Mouse (Mus musculus): ENCODE measurements around the gene Nlk. TPM values are rescaled to one million over a fixed set of nuclear protein-coding genes. Genes with fewer than 3 reads are reported as not detected.

Nlk gene
- polyA plus RNA-seq, 1 experiment from 2014 or later = 30.7 TPM

GRCm38 (mm10) chr11:78557241-78557640 lies 139.9 kb downstream of the Nlk start:
- no peak for ATAC-seq
- 61% methylated on average over 8 of the region's 8 CpGs for WGBS
- H3K9ac ChIP-seq (replicated peaks) = no peak overlapping the region
- H3K27ac ChIP-seq = 0 out of 2 replicates have a peak overlapping the region, but pooled peaks have one; percentile 25
- 0 out of 2 replicates have a peak, but pooled peaks cover 2% of the 10 kb centered on the region for H3K4me1 ChIP-seq (replicated peaks)
- no peaks in the 10 kb centered on the region for H3K36me3 ChIP-seq
- no peak overlapping the region for H3K4me3 ChIP-seq (replicated peaks)
- no peak overlapping the region for H3K4me2 ChIP-seq (replicated peaks)
- no peaks in the 10 kb centered on the region for H3K27me3 ChIP-seq
- H3K9me3 ChIP-seq = no peaks in the 10 kb centered on the region

GRCm38 (mm10) chr11:78556070-78556469 lies 141.1 kb downstream of the Nlk start:
- H3K9me3 ChIP-seq = no peaks in the 10 kb centered on the region
- no peak overlapping the region for H3K27ac ChIP-seq
- no peak overlapping the region for H3K4me3 ChIP-seq (replicated peaks)
- H3K36me3 ChIP-seq = no peaks in the 10 kb centered on the region
- 83% methylated on average over 4 of the region's 4 CpGs for WGBS
- no peaks in the 10 kb centered on the region for H3K27me3 ChIP-seq
- H3K4me2 ChIP-seq (replicated peaks) = no peak overlapping the region
- no peak overlapping the region for H3K9ac ChIP-seq (replicated peaks)
- H3K4me1 ChIP-seq (replicated peaks) = peaks cover 4% of the 10 kb centered on the region; the same call in 1 of the 2 replicates
- no peak for ATAC-seq

DNA sequence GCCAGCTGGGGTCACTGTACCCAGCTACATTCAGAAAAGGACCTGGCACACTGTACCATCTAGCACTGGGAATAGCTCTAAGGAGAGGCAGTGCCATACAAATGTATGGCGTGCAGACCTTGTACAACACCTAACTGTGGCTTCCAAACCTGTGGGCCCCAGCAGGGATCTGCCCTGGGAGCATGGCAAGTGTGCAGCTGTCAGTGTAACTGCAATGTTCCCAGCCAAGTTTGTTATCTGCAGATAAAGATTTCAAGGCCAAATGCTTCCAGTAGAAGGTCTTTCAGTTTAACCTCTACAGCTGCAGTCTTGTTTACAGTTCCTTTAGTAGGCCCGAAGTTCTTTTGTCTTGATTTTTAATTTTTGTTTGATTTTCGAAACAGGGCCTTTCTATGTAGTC lies 141.6 kb downstream of the Nlk start:
- Histone ChIP-seq H3K4me2 (replicated peaks) (no peak overlapping the region), H3K36me3 (no peaks in the 10 kb centered on the region), H3K4me1 (replicated peaks) (peaks cover 5% of the 10 kb centered on the region; the same call in 1 of the 2 replicates), H3K9me3 (no peaks in the 10 kb centered on the region), H3K27me3 (no peaks in the 10 kb centered on the region), H3K27ac (no peak overlapping the region), H3K4me3 (replicated peaks) (no peak overlapping the region), H3K9ac (replicated peaks) (no peak overlapping the region)
- 86% methylated on average over 3 of the region's 3 CpGs for WGBS
- no peak for ATAC-seq

GRCm38 (mm10) chr11:78551059-78551398 lies 146.1 kb downstream of the Nlk start:
- WGBS = 34% methylated on average over 6 of the region's 6 CpGs
- Histone ChIP-seq H3K4me3 (replicated peaks) (peak overlapping the region; percentile 64), H3K9me3 (no peaks in the 10 kb centered on the region), H3K4me2 (replicated peaks) (peak overlapping the region; percentile 82), H3K27ac (peak overlapping the region; percentile 83), H3K4me1 (replicated peaks) (peaks cover 20% of the 10 kb centered on the region), H3K9ac (replicated peaks) (peak overlapping the region; percentile 60), H3K36me3 (no peaks in the 10 kb centered on the region), H3K27me3 (no peaks in the 10 kb centered on the region)
- peak; percentile 65 for ATAC-seq

GRCm38 (mm10) chr11:78550168-78551058 lies 146.8 kb downstream of the Nlk start, which contains the start of gene Tmem97:
Gene Tmem97 (minus strand): TSS chr11:78550777.
- Histone ChIP-seq H3K9ac (replicated peaks) (peak within 1 kb of the TSS; percentile 71), H3K4me1 (replicated peaks) (peaks cover 20% of the 10 kb centered on the region), H3K27me3 (no peaks in the 10 kb centered on the region), H3K36me3 (peaks cover 4% of the 10 kb centered on the region; the same call in 1 of the 2 replicates), H3K9me3 (no peaks in the 10 kb centered on the region), H3K4me3 (replicated peaks) (peak within 1 kb of the TSS; percentile 64), H3K4me2 (replicated peaks) (peak within 1 kb of the TSS; percentile 82), H3K27ac (peak within 1 kb of the TSS; percentile 83)
- ATAC-seq = peak; percentile 100
- under 1% methylated on average over 60 of the region's 60 CpGs for WGBS

DNA sequence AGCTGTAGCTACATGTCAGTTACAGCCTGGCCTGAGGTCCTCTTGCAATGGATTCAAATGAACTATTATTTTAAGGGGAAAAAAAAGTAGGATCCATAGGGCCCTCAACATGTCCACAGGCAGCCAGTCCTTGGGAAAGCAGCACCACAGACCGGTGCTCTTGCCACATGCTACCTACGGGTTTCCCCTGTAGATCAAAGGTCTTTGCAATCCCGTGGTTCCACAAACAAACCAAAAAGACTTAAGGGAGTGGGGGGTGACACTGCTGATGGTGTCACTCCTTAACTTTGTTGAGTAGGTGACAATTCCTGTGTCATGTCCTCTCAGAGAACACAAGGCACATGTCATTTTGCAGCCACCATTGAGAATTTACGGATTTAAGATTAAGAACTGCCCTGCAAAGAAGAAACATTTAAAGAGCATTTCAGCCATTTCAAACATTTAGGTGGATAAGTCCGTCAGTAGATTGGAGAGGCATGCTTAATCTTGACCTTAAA lies 147.6 kb downstream of the Nlk start:
- ATAC-seq = no peak
- H3K4me2 ChIP-seq (replicated peaks) = peak overlapping the region; percentile 82
- H3K27me3 ChIP-seq = no peaks in the 10 kb centered on the region
- H3K27ac ChIP-seq = no peak overlapping the region
- H3K9me3 ChIP-seq = no peaks in the 10 kb centered on the region
- peak overlapping the region; percentile 71 for H3K9ac ChIP-seq (replicated peaks)
- H3K36me3 ChIP-seq = peaks cover 4% of the 10 kb centered on the region; the same call in 1 of the 2 replicates
- H3K4me3 ChIP-seq (replicated peaks) = peak overlapping the region; percentile 64
- peaks cover 20% of the 10 kb centered on the region for H3K4me1 ChIP-seq (replicated peaks)
- 10% methylated on average over 5 of the region's 5 CpGs for WGBS

DNA sequence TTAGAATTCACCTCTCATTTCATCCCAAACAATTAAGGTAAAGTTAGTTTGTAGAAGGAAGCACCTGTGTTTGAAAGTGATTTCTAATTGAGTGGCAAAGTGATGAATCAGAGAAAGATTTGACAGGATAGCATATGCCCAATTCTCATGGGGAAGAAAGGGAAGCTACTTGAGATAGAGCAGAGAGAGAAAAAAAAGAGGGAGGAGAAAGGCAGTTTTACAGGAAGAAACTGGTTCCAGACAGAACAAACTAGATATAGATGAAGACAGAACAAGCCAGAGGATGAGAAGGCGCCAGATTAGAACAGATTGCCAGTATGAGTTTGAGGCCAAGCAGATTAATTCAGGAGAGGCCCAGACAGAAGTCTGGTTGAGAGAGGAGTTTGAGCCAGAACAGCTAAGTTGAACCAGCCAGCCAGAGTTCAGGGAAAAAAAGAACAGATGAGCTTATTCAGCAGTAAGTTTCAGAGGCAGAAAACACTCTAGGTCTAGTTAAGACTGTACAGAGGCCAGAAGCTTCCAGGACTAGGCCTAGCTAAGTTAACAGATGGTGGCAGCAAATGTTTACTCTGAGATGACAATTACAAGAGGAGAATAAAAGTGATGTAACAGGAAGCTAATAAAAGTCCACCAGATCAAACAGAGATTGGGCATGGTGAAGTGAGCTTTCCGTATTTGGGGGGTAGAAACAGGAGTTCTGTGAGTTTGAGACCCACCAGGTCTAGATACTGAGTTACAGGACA lies 149.3 kb downstream of the Nlk start:
- Histone ChIP-seq H3K4me1 (replicated peaks) (peaks cover 20% of the 10 kb centered on the region), H3K27me3 (no peaks in the 10 kb centered on the region), H3K4me3 (replicated peaks) (no peak overlapping the region), H3K4me2 (replicated peaks) (no peak overlapping the region), H3K9me3 (no peaks in the 10 kb centered on the region), H3K9ac (replicated peaks) (no peak overlapping the region), H3K27ac (no peak overlapping the region), H3K36me3 (peaks cover 11% of the 10 kb centered on the region)
- ATAC-seq = no peak
- 93% methylated on average over 2 of the region's 2 CpGs for WGBS

GRCm38 (mm10) chr11:78545181-78545580 lies 152.0 kb downstream of the Nlk start:
- Histone ChIP-seq H3K9ac (replicated peaks) (no peak overlapping the region), H3K4me3 (replicated peaks) (no peak overlapping the region), H3K36me3 (peaks cover 30% of the 10 kb centered on the region), H3K9me3 (no peaks in the 10 kb centered on the region), H3K27me3 (no peaks in the 10 kb centered on the region), H3K4me1 (replicated peaks) (peaks cover 17% of the 10 kb centered on the region), H3K4me2 (replicated peaks) (no peak overlapping the region), H3K27ac (no peak overlapping the region)
- 80% methylated on average over 8 of the region's 8 CpGs for WGBS
- ATAC-seq = no peak

- no peak overlapping the region for H3K4me2 ChIP-seq (replicated peaks)
- H3K9ac ChIP-seq (replicated peaks) = no peak overlapping the region
- no peaks in the 10 kb centered on the region for H3K27me3 ChIP-seq
- 97% methylated on average over 7 of the region's 7 CpGs for WGBS
- peaks cover 11% of the 10 kb centered on the region for H3K4me1 ChIP-seq (replicated peaks)
- H3K9me3 ChIP-seq = no peaks in the 10 kb centered on the region
- H3K4me3 ChIP-seq (replicated peaks) = no peak overlapping the region
- H3K36me3 ChIP-seq = peaks cover 36% of the 10 kb centered on the region
- no peak overlapping the region for H3K27ac ChIP-seq
- no peak for ATAC-seq
These were observed 152.6 kb downstream of the Nlk start for GRCm38 (mm10) chr11:78544449-78545111.

- Histone ChIP-seq H3K27ac (no peak overlapping the region), H3K4me1 (replicated peaks) (peaks cover 19% of the 10 kb centered on the region), H3K36me3 (peaks cover 45% of the 10 kb centered on the region), H3K9ac (replicated peaks) (no peak overlapping the region), H3K4me3 (replicated peaks) (no peak overlapping the region), H3K9me3 (no peaks in the 10 kb centered on the region), H3K4me2 (replicated peaks) (no peak overlapping the region), H3K27me3 (no peaks in the 10 kb centered on the region)
- ATAC-seq = no peak
- WGBS = 83% methylated on average over 3 of the region's 3 CpGs
These were observed 156.8 kb downstream of the Nlk start for GRCm38 (mm10) chr11:78540358-78540757.

DNA sequence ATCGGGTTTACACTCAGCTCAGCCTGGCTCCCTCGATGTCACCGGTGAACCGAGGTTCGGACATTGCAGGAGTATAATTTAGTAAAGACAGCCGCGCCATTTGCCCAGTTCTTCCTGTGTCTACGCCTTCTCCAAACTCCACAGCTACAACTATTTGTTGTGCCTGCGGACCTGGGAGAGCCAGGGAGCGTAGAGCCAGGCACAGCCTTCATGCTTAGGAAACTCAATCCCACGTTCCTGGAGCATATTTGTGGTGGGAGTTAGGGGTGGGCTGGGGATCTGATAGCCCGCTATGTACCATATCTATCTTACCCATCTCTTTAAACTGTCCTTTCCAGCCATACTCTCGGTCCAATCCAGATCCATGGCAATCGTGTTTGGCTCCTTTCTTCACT lies 160.5 kb downstream of the Nlk start:
- H3K4me3 ChIP-seq (replicated peaks) = peak overlapping the region; percentile 79
- H3K27me3 ChIP-seq = no peaks in the 10 kb centered on the region
- peak overlapping the region; percentile 89 for H3K4me2 ChIP-seq (replicated peaks)
- WGBS = 5% methylated on average over 14 of the region's 14 CpGs
- peak overlapping the region; percentile 90 for H3K9ac ChIP-seq (replicated peaks)
- H3K9me3 ChIP-seq = no peaks in the 10 kb centered on the region
- peaks cover 32% of the 10 kb centered on the region for H3K4me1 ChIP-seq (replicated peaks)
- ATAC-seq = no peak
- peak overlapping the region; percentile 86 for H3K27ac ChIP-seq
- peaks cover 32% of the 10 kb centered on the region for H3K36me3 ChIP-seq

Data from midbrain, embryonic 13.5 days (tissue).